Mouse (Mus musculus) limb, embryonic 15.5 days (tissue): ENCODE measurements at regions not wholly inside any gene's neighbourhood (a gene's known extent, or its start where the extent isn't known, plus 50 kb on each side); places are given as distances from the start of the nearest gene placed in this dataset.
A peak's percentile ranks its signal among the peaks of the same experiment; 100 is the strongest.

Source experiments
- ATAC-seq: fragments of 200-750 bp; cut with Nextera tagmentation; 2 replicates; pipeline ENCODE4 v1.8.0; 2017; ENCODE audit warnings: low read depth, moderate TSS enrichment; ENCODE audit not compliant: insufficient number of reproducible peaks, low FRiP score, low TSS enrichment
- H3K27ac ChIP-seq: fragments of 300-500 bp; sonication (generic); 2 replicates; pipeline ENCODE4 v1.5.1; 2015; ENCODE audit warnings: moderate library complexity, mild to moderate bottlenecking, inconsistent platforms
- H3K27me3 ChIP-seq: fragments of 300-500 bp; sonication (generic); 2 replicates; pipeline ENCODE4 v1.6.1; 2015; ENCODE audit warnings: inconsistent platforms
- H3K36me3 ChIP-seq: fragments of 300-500 bp; sonication (generic); 2 replicates; pipeline ENCODE4 v1.6.1; 2015; ENCODE audit warnings: inconsistent platforms
- H3K4me1 ChIP-seq: fragments of 300-500 bp; sonication (generic); 2 replicates; pipeline ENCODE4 v1.6.1; 2015; ENCODE audit warnings: inconsistent platforms
- H3K4me2 ChIP-seq: fragments of 300-500 bp; sonication (generic); 2 replicates; pipeline ENCODE4 v1.6.1; 2015; ENCODE audit warnings: mild to moderate bottlenecking, inconsistent platforms
- H3K4me3 ChIP-seq: fragments of 300-500 bp; sonication (generic); 2 replicates; pipeline ENCODE4 v1.5.1; 2015; ENCODE audit warnings: mild to moderate bottlenecking, inconsistent platforms
- H3K9ac ChIP-seq: fragments of 300-500 bp; sonication (generic); 2 replicates; pipeline ENCODE4 v1.6.1; 2015; ENCODE audit warnings: inconsistent platforms
- H3K9me3 ChIP-seq: fragments of 300-500 bp; sonication (generic); 2 replicates; pipeline ENCODE4 v1.6.1; 2016; ENCODE audit warnings: inconsistent platforms
- WGBS: fragments of 180-500 bp; shearing (Covaris S2); methylation state at CpG from one replicate; pipeline ENCODE4 v1.1.7; 2015; 5-methylcytosine and 5-hydroxymethylcytosine counted together

DNA sequence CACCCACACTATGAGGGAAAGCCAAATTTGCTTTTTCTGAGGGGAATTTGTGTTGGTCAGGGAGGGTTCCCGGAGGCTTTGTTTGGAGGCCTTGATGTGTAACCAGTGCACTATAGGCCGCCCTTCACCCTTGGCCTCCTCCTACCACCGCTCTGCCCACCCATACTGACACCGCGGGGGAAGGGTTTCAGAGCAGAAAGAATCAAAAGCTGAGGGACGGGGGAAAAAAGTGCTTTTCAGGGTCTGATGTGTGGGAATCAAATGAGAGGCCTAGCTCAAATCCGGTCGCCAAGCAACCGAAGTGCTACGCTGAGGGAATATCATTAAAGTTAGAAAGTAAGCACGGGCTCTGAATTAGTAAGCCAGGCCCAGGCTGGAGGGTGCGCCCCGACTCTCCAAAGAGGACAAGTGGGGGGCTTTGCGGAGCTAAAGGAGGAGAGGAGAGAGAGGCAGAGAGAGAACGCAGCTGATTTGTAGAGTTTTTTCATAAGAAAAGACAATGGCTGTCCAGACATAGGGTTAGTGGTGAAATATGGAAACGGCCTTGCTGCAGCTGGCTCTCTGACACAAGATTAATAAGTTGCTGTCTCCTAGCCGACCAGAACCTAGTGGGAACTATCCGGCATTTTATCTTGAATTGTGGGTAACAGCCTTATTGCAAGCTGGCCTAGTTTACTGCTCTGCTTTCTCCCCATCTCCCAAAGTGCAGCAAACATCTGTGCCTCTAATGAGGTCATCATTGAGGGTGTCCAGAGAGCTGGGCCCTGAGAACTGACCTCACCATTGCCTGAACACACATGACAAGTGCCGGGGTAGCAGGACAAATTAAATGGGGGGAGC lies 438.3 kb downstream of the Sox2 start:
- H3K4me2 ChIP-seq = no peak overlapping the region
- no peak overlapping the region for H3K27ac ChIP-seq
- ATAC-seq = no peak
- H3K4me1 ChIP-seq = no peaks in the 10 kb centered on the region
- no peak overlapping the region for H3K9ac ChIP-seq
- no peaks in the 10 kb centered on the region for H3K36me3 ChIP-seq
- 64% methylated on average over 19 of the region's 19 CpGs for WGBS
- no peak overlapping the region for H3K4me3 ChIP-seq
- H3K27me3 ChIP-seq = no peaks in the 10 kb centered on the region
- H3K9me3 ChIP-seq = no peaks in the 10 kb centered on the region

DNA sequence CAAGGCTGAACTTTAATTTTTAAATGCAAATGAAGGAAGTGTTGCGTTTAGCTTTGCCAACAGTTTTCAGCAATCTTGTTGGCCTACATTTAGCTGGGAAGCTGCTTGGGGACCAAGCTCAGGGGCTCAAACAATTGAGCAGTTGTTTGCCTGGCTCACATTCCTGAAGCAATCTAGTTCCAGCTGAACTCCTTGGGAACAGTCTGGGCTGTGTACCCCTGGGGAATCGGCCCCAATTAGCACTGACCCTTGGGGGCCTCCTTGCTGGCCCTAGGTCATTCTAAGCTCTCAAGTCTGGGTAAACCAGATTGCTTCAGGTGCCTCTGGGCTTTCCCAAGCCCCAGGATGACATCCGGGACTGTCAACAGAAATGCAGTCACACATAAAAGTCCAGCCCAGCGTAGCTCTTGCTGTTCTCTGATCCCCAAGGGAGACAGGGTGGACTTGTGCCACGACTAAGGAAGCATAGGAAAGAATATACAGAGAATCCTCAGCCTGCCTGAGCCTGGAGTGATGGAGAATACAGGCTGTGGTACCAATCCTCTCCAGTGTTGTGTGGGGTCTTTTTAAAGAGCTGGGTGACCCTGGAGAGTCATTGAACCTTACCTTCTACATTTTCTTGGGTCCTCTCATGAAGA lies 440.4 kb downstream of the Sox2 start:
- Histone ChIP-seq H3K4me3 (no peak overlapping the region), H3K36me3 (no peaks in the 10 kb centered on the region), H3K4me1 (no peaks in the 10 kb centered on the region), H3K9me3 (no peaks in the 10 kb centered on the region), H3K4me2 (no peak overlapping the region), H3K27ac (no peak overlapping the region), H3K9ac (no peak overlapping the region), H3K27me3 (no peaks in the 10 kb centered on the region)
- ATAC-seq = 0 out of 2 replicates have a peak, but pooled peaks have one; percentile 24
- WGBS = 54% methylated on average over 5 of the region's 5 CpGs

DNA sequence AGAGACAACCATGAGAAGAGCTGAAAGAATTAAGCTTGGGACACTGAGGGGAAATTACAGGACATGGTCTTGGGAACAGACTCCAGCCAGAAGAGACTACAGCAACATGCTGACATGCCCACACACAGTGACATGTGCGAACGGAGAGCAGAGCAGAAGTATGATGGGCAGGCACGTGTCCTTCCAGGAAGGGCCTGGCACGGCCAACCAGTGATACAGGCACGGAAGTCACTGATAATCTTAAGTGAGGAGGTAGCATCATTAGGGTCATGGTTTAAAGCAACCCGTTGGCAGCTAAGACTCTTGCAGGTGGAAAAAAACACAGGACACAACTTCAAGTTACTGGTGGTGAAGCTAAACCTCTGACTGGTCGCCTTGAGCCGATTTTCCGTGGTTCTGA lies 442.8 kb downstream of the Sox2 start:
- no peaks in the 10 kb centered on the region for H3K4me1 ChIP-seq
- H3K4me3 ChIP-seq = no peak overlapping the region
- no peak overlapping the region for H3K4me2 ChIP-seq
- no peaks in the 10 kb centered on the region for H3K36me3 ChIP-seq
- H3K27me3 ChIP-seq = no peaks in the 10 kb centered on the region
- ATAC-seq = no peak
- WGBS = 70% methylated on average over 9 of the region's 9 CpGs
- H3K9ac ChIP-seq = no peak overlapping the region
- no peak overlapping the region for H3K27ac ChIP-seq
- H3K9me3 ChIP-seq = no peaks in the 10 kb centered on the region

DNA sequence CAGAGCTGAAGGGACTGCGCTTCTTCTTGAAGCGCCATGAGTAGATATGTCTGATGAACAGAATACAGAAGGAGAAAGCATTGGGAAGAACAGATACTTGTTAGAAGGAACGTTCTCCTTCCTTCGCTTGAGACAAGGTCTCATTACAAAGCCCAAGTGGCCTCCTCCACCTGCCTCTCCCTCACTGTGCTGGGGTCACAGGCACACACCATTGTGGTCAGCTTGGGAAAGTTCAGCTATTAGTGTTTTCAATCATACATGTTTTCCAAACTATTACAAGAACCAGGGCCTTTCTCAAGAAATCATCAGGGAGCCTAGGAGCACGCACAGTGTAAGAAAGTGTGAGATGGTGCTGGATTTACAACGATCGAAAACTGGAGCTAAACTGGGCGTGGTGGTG lies 445.0 kb downstream of the Sox2 start:
- no peaks in the 10 kb centered on the region for H3K27me3 ChIP-seq
- H3K36me3 ChIP-seq = no peaks in the 10 kb centered on the region
- no peak overlapping the region for H3K4me3 ChIP-seq
- no peak overlapping the region for H3K9ac ChIP-seq
- H3K4me1 ChIP-seq = no peaks in the 10 kb centered on the region
- H3K9me3 ChIP-seq = no peaks in the 10 kb centered on the region
- 89% methylated on average over 8 of the region's 8 CpGs for WGBS
- H3K27ac ChIP-seq = no peak overlapping the region
- no peak for ATAC-seq
- no peak overlapping the region for H3K4me2 ChIP-seq

DNA sequence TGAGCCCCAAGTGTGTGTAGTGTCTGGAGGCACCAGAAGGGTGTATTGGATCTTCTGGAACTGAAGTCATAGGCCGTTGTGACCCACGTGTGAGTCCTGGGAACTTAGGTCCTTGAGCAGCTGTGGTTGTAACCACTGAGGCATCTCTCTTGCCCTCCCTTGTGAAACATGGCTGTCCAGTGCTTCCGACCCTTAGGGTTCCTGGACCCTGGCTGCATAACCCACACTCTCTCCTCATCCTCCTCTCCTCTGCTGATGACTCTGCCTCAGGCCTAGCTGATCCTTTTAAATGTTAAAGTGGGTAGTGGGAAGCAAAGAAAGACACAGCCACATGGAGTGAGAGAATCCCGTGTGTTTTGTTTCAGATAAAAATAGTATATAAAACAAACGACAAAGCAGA lies 446.2 kb downstream of the Sox2 start:
- H3K36me3 ChIP-seq = no peaks in the 10 kb centered on the region
- H3K4me2 ChIP-seq = no peak overlapping the region
- H3K27ac ChIP-seq = no peak overlapping the region
- no peak overlapping the region for H3K9ac ChIP-seq
- H3K4me3 ChIP-seq = no peak overlapping the region
- no peaks in the 10 kb centered on the region for H3K27me3 ChIP-seq
- no peak for ATAC-seq
- WGBS = 80% methylated on average over 5 of the region's 5 CpGs
- H3K9me3 ChIP-seq = no peaks in the 10 kb centered on the region
- H3K4me1 ChIP-seq = no peaks in the 10 kb centered on the region

DNA sequence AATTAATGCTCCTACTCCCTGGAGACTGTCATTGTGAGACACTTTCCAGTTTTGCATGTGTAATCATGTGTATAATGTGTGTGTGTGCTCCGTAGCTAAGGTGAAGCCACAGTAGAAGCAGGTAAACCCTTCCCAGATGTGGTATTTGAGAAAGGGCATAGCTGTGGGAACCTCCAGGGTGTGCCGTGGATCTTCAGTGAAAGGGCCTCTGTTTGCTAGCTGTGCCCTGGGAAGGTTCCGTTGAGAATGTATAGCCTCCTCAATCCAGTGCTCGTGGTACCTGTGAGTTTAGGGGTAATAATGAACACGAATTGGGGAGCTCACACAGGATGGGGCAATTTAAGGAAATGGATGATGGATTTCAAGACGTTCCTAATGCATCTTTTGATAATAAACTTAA lies 447.6 kb downstream of the Sox2 start:
- Histone ChIP-seq H3K9me3 (no peaks in the 10 kb centered on the region), H3K36me3 (no peaks in the 10 kb centered on the region), H3K4me1 (no peaks in the 10 kb centered on the region), H3K27me3 (no peaks in the 10 kb centered on the region), H3K27ac (no peak overlapping the region), H3K4me2 (no peak overlapping the region), H3K9ac (no peak overlapping the region), H3K4me3 (no peak overlapping the region)
- WGBS = 74% methylated on average over 6 of the region's 6 CpGs
- ATAC-seq = no peak

DNA sequence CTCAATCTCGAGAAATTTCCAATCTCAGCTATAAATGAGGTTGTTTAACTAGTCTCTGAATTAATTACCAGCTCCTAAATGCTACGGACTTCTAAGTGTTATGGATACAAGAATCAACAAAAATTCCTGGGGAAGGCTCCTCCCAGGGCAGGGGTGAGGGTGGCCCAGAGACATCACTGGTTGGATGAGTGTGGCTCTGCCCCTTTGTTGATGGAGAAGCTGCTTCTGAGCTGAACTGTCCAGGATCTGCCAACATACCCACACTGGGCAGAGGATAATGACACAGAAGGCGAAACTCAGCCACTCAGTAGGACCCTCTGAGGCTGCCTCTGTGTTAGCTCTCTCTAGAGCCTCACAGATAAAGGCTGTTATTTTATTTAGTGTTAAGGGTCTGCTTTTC lies 449.0 kb downstream of the Sox2 start:
- Histone ChIP-seq H3K27me3 (peaks cover 6% of the 10 kb centered on the region; the same call in 1 of the 2 replicates), H3K27ac (no peak overlapping the region), H3K4me3 (no peak overlapping the region), H3K4me2 (no peak overlapping the region), H3K9ac (no peak overlapping the region), H3K4me1 (no peaks in the 10 kb centered on the region), H3K36me3 (no peaks in the 10 kb centered on the region), H3K9me3 (no peaks in the 10 kb centered on the region)
- 59% methylated on average over 3 of the region's 3 CpGs for WGBS
- no peak for ATAC-seq

DNA sequence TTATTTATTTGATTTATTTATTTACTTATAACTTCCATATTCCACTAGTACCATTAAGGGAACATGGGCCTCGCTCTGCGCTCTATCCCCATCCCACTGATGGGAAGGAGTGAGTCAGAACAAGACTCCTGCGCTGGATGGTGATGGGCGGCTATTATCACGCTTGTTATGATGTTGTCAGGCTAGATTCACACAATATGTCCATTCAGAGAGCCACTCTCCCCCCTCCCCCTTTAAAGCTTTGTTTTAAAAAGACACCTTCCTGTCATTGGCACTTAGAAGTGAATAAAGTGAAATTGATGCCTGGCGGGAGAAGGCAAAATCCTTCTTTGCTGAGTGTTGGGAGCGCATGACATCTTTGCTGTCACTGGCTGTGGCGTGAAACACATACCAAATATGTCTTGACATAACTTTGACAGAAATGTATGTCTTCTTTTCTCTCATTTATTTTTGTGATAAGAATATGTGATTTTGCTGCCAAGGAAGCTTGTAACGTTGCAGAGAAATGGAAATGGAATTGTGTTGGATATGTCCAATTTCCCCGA lies 449.7 kb downstream of the Sox2 start:
- Histone ChIP-seq H3K4me2 (no peak overlapping the region), H3K9ac (no peak overlapping the region), H3K4me1 (no peaks in the 10 kb centered on the region), H3K9me3 (no peaks in the 10 kb centered on the region), H3K4me3 (no peak overlapping the region), H3K36me3 (no peaks in the 10 kb centered on the region), H3K27ac (no peak overlapping the region), H3K27me3 (peaks cover 11% of the 10 kb centered on the region; the same call in 1 of the 2 replicates)
- WGBS = 86% methylated on average over 10 of the region's 10 CpGs
- ATAC-seq = no peak

DNA sequence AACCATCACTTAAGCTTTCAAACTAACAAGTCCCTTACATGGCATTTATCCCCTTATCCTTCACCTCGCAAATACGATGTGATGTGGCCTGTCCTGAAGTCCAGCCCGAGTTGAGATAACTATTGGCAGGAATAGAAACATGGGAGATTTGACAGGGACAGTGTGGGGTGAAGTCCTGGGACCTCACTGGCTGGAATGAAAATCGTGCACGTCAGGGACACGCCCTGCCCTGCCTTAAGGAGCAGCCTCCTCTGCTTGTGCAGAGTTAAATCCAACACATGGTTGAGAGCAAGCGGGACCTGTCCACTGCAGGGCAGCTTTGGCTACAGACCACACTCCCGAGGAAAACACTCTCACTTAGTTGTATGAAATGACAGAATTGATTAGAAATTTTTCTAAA lies 451.1 kb downstream of the Sox2 start:
- no peak for ATAC-seq
- no peaks in the 10 kb centered on the region for H3K4me1 ChIP-seq
- peaks cover 20% of the 10 kb centered on the region; the same call in 1 of the 2 replicates for H3K27me3 ChIP-seq
- no peak overlapping the region for H3K4me2 ChIP-seq
- H3K36me3 ChIP-seq = no peaks in the 10 kb centered on the region
- WGBS = 75% methylated on average over 8 of the region's 8 CpGs
- H3K9me3 ChIP-seq = no peaks in the 10 kb centered on the region
- no peak overlapping the region for H3K9ac ChIP-seq
- no peak overlapping the region for H3K27ac ChIP-seq
- H3K4me3 ChIP-seq = no peak overlapping the region

DNA sequence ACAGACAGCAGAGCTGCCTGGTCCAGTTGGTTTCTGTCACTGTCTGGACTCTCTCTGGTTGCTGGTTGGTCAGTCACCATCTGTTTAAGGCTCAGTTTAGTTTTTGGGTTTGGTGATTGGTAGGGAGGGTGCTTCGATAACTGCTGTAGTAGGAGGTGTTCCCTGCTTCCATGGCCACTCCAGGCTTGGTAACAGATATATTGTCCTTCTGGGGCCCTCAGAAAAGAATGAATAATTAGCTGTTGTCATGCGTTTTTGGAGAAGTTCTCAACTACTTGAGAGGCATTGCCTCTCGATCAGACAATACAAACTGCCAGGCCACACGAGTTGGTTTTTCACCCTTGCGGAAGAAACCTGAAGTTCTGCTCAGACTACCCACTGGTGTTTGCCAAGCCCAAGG lies 451.7 kb downstream of the Sox2 start:
- no peak overlapping the region for H3K27ac ChIP-seq
- H3K9ac ChIP-seq = no peak overlapping the region
- H3K4me1 ChIP-seq = no peaks in the 10 kb centered on the region
- H3K4me3 ChIP-seq = no peak overlapping the region
- H3K36me3 ChIP-seq = no peaks in the 10 kb centered on the region
- no peak for ATAC-seq
- H3K4me2 ChIP-seq = no peak overlapping the region
- H3K9me3 ChIP-seq = no peaks in the 10 kb centered on the region
- peaks cover 20% of the 10 kb centered on the region; the same call in 1 of the 2 replicates for H3K27me3 ChIP-seq
- 74% methylated on average over 5 of the region's 5 CpGs for WGBS

DNA sequence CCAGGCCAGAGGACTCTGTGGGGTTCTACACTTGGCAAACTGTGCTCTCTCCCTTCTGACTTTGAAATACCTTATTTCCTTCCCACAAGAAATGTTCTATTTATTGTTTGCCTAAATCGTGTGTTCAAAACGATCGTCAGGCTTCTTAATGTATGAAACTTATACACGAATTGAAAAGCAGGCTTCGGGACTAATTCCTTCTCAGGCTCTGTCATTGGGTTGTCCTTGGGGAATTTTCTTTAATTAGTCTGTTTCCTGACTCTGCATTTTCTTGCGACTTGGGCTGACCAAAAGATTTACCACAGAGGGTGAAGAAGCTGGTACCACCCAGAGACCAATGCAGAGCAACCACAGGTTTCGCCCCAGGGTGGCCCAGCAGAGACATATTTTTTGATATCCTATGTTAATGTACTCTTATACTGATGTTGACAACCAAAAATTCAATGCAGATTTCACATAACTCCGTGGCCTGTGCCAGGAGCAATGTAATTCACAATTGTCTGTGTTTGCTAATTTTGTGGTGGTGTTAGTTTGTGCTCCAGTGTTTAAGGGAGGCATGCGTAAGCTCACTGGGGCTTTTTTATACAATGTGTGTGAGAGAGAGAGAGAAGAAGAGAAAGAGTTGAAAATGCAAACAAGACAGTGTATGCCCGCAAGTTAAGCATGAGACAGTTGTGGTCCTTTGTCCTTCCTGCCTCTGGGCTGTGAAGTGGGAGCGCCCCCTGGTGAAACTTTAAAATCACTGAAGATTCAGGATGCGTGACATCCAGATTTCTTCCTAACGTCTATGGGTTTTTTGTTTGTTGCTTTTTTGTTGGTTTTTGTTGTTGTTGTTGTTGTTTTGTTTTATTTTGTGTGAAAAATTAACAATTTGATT lies 452.7 kb downstream of the Sox2 start:
- H3K9me3 ChIP-seq = no peaks in the 10 kb centered on the region
- ATAC-seq = no peak
- 41% methylated on average over 13 of the region's 13 CpGs for WGBS
- H3K36me3 ChIP-seq = no peaks in the 10 kb centered on the region
- H3K9ac ChIP-seq = no peak overlapping the region
- H3K4me1 ChIP-seq = no peaks in the 10 kb centered on the region
- H3K4me3 ChIP-seq = no peak overlapping the region
- H3K27me3 ChIP-seq = peaks cover 20% of the 10 kb centered on the region; the same call in 1 of the 2 replicates
- no peak overlapping the region for H3K27ac ChIP-seq
- H3K4me2 ChIP-seq = no peak overlapping the region
